Mouse (Mus musculus): ENCODE results near the gene Fam221b.

Gene Fam221b

GRCm38 (mm10) chr4:43612534-43612933 lies 56.4 kb downstream of the Fam221b start:
- no peak for DNase-seq

Measured in lung, postnatal 10 days (tissue).